Mouse (Mus musculus) heart, postnatal 0 days (tissue): Measurements from ENCODE around the gene Acsf2. TPM values are rescaled to one million over a fixed set of nuclear protein-coding genes. Genes with fewer than 3 reads are reported as not detected.

ENCODE experiments used
- ATAC-seq: fragments of 200-750 bp; cut with Nextera tagmentation; 2 replicates; pipeline ENCODE4 v1.8.0; 2017; ENCODE audit warnings: low read depth, moderate number of reproducible peaks, moderate library complexity; ENCODE audit not compliant: insufficient read depth
- DNase-seq: peaks from one replicate; pipeline ENCODE4 v3.0.0-alpha.2; 2016; ENCODE audit warnings: low spot score
- H3K27ac ChIP-seq: fragments of 300-500 bp; sonication (generic); 2 replicates; pipeline ENCODE4 v1.5.1; 2014; ENCODE audit warnings: low read depth, mild to moderate bottlenecking
- H3K27me3 ChIP-seq: fragments of 300-500 bp; sonication (generic); 2 replicates; pipeline ENCODE4 v1.6.1; 2014; ENCODE audit warnings: low read length, mixed read lengths; ENCODE audit not compliant: control insufficient read depth, insufficient read depth
- H3K36me3 ChIP-seq: fragments of 300-500 bp; sonication (generic); replicated peaks from 2 replicates; pipeline ENCODE4 v1.6.1; 2014; ENCODE audit warnings: low read length, mixed read lengths; ENCODE audit not compliant: control insufficient read depth, insufficient read depth
- H3K4me1 ChIP-seq: fragments of 300-500 bp; sonication (generic); 2 replicates; pipeline ENCODE4 v1.6.1; 2014; ENCODE audit warnings: antibody characterized with exemption; ENCODE audit not compliant: control insufficient read depth, insufficient read depth
- H3K4me2 ChIP-seq: fragments of 300-500 bp; sonication (generic); 2 replicates; pipeline ENCODE4 v1.6.1; 2014; ENCODE audit warnings: low read depth, mild to moderate bottlenecking, low read length, moderate library complexity
- H3K4me3 ChIP-seq: fragments of 300-500 bp; sonication (generic); 2 replicates; pipeline ENCODE4 v1.5.1; 2014; ENCODE audit warnings: low read depth, low read length
- H3K9ac ChIP-seq: fragments of 300-500 bp; sonication (generic); replicated peaks from 2 replicates; pipeline ENCODE4 v1.6.1; 2014; ENCODE audit warnings: low read depth, low read length, mixed read lengths
- H3K9me3 ChIP-seq: fragments of 300-500 bp; sonication (generic); replicated peaks from 2 replicates; pipeline ENCODE4 v1.6.1; 2016; ENCODE audit warnings: low read length; ENCODE audit not compliant: control insufficient read depth
- CTCF ChIP-seq: IDR thresholded peaks from 2 replicates; pipeline ENCODE4 v1.5.1; 2016; ENCODE audit warnings: antibody characterized with exemption, control low read depth, low read depth
- EP300 ChIP-seq: IDR thresholded peaks from 2 replicates; pipeline ENCODE4 v1.6.1; 2016; ENCODE audit warnings: antibody characterized with exemption, low read depth
- WGBS: fragments of 180-500 bp; shearing (Covaris S2); extraction: QIAGEN DNeasy Blood & Tissue Kit; methylation state at CpG from one replicate; pipeline ENCODE4 v1.1.7; 2014; 5-methylcytosine and 5-hydroxymethylcytosine counted together
- polyA plus RNA-seq: library from polyadenylated mRNA; unstranded; fragments of >200 nt; fragmentation: Nextera tagmentation; extraction: Ambion mirVana; gene quantifications from 2 replicates; pipeline ENCODE4 v1.2.1, GENCODE M21; 2015
- total RNA-seq: library from RNA; depleted of rRNA; stranded (reverse); fragments of >200 nt; gene quantifications from 2 replicates; pipeline ENCODE4 v1.2.3, GENCODE M21; 2014; ENCODE audit warnings: low replicate concordance

Acsf2 gene
- total and polyA plus RNA-seq, 2 experiments from 2014 or later: 2.6 to 6.6 TPM

- no peak for DNase-seq
- ATAC-seq: no peak
Measured at GRCm38 (mm10) chr11:94533171-94533570, 68.5 kb downstream of the Acsf2 start.

GRCm38 (mm10) chr11:94528879-94529278 lies 72.8 kb downstream of the Acsf2 start:
- Histone ChIP-seq H3K9ac (no peak overlapping the region), H3K4me3 (no peak overlapping the region), H3K4me1 (peaks cover 3% of the 10 kb centered on the region; the same call in 1 of the 2 replicates), H3K9me3 (no peaks in the 10 kb centered on the region), H3K4me2 (no peak overlapping the region), H3K36me3 (no peaks in the 10 kb centered on the region), H3K27ac (no peak overlapping the region), H3K27me3 (no peaks in the 10 kb centered on the region)
- 63% methylated on average over 3 of the region's 3 CpGs for WGBS
- ATAC-seq (no peak), DNase-seq (no peak)
- TF ChIP-seq EP300 (no peak), CTCF (no peak)

More at GRCm38 (mm10) chr11:94533171-94533570, 68.5 kb downstream of the Acsf2 start:
- Histone ChIP-seq H3K9me3 (no peaks in the 10 kb centered on the region), H3K9ac (no peak overlapping the region), H3K4me2 (no peak overlapping the region), H3K4me3 (no peak overlapping the region), H3K27me3 (no peaks in the 10 kb centered on the region), H3K36me3 (no peaks in the 10 kb centered on the region), H3K27ac (no peak overlapping the region), H3K4me1 (no peaks in the 10 kb centered on the region)
- WGBS: 70% methylated on average over 8 of the region's 8 CpGs
- TF ChIP-seq CTCF: no peak
- TF ChIP-seq EP300: no peak

- Histone ChIP-seq H3K36me3 (no peaks in the 10 kb centered on the region), H3K9ac (no peak overlapping the region), H3K27me3 (no peaks in the 10 kb centered on the region), H3K4me1 (peaks cover 9% of the 10 kb centered on the region), H3K4me3 (no peak overlapping the region), H3K9me3 (no peaks in the 10 kb centered on the region), H3K27ac (0 out of 2 replicates have a peak overlapping the region, but pooled peaks have one; percentile 11), H3K4me2 (no peak overlapping the region)
- TF ChIP-seq EP300 (no peak), CTCF (no peak)
- WGBS: 66% methylated on average over 9 of the region's 9 CpGs
- DNase-seq: peak; percentile 16
- peak; percentile 54 for ATAC-seq
Measured at GRCm38 (mm10) chr11:94526171-94526879, 75.3 kb downstream of the Acsf2 start.

GRCm38 (mm10) chr11:94521219-94521843 lies 80.3 kb downstream of the Acsf2 start, which contains the start of gene Mycbpap:
TSS of gene Mycbpap (minus strand) at chr11:94521742.
- peak within 1 kb of the TSS; percentile 60 for H3K9ac ChIP-seq
- H3K4me3 ChIP-seq: peak within 1 kb of the TSS; percentile 58
- WGBS: 1% methylated on average over 42 of the region's 42 CpGs
- no peaks in the 10 kb centered on the region for H3K9me3 ChIP-seq
- peak; percentile 68 for ATAC-seq
- no peak for TF ChIP-seq CTCF
- no peak for TF ChIP-seq EP300
- H3K27ac ChIP-seq: no peak within 1 kb of the TSS
- peak; percentile 60 for DNase-seq
- H3K4me2 ChIP-seq: peak within 1 kb of the TSS; percentile 90
- no peaks in the 10 kb centered on the region for H3K36me3 ChIP-seq
- H3K27me3 ChIP-seq: no peaks in the 10 kb centered on the region
- peaks cover 15% of the 10 kb centered on the region for H3K4me1 ChIP-seq

GRCm38 (mm10) chr11:94513452-94513851 lies 88.2 kb downstream of the Acsf2 start:
- Histone ChIP-seq H3K4me1 (0 out of 2 replicates have a peak, but pooled peaks cover 6% of the 10 kb centered on the region), H3K4me3 (no peak overlapping the region), H3K36me3 (no peaks in the 10 kb centered on the region), H3K4me2 (no peak overlapping the region), H3K27me3 (no peaks in the 10 kb centered on the region), H3K9ac (no peak overlapping the region), H3K9me3 (no peaks in the 10 kb centered on the region), H3K27ac (no peak overlapping the region)
- 48% methylated on average over 9 of the region's 9 CpGs for WGBS
- ATAC-seq: no peak
- no peak for DNase-seq
- no peak for TF ChIP-seq EP300
- TF ChIP-seq CTCF: no peak
